Mouse (Mus musculus): ENCODE data around the gene Lpcat1. TPM values are rescaled to one million over a fixed set of nuclear protein-coding genes. Genes with fewer than 3 reads are reported as not detected.

Gene Lpcat1
- polyA plus RNA-seq, 1 experiment from 2014 or later, result 62.3 TPM

GRCm38 (mm10) chr13:73432466-73433149, 34.4 kb upstream of the Lpcat1 start:
- Histone ChIP-seq H3K4me2 (ENCODE audit: low read length) (no peak overlapping the region), H3K27ac (ENCODE audit: low read length) (no peak overlapping the region), H3K9me3 (ENCODE audit: control insufficient read depth, low read length) (no peaks in the 10 kb centered on the region), H3K36me3 (ENCODE audit: control insufficient read depth, insufficient read depth) (no peaks in the 10 kb centered on the region), H3K9ac (replicated peaks; ENCODE audit: low read depth, low read length) (no peak overlapping the region), H3K4me1 (replicated peaks; ENCODE audit: control insufficient read depth, insufficient read depth, low read length) (no peaks in the 10 kb centered on the region), H3K4me3 (replicated peaks; ENCODE audit: low read length) (no peak overlapping the region), H3K27me3 (replicated peaks; ENCODE audit: control insufficient read depth, insufficient read depth, low read length) (no peaks in the 10 kb centered on the region)
- no peak for ATAC-seq
- WGBS, result 75% methylated on average over 7 of the region's 7 CpGs

- Histone ChIP-seq H3K9ac (replicated peaks; ENCODE audit: low read depth, low read length) (no peak overlapping the region), H3K27me3 (replicated peaks; ENCODE audit: control insufficient read depth, insufficient read depth, low read length) (no peaks in the 10 kb centered on the region), H3K4me1 (replicated peaks; ENCODE audit: control insufficient read depth, insufficient read depth, low read length) (no peaks in the 10 kb centered on the region), H3K9me3 (ENCODE audit: control insufficient read depth, low read length) (no peaks in the 10 kb centered on the region), H3K27ac (ENCODE audit: low read length) (no peak overlapping the region), H3K36me3 (ENCODE audit: control insufficient read depth, insufficient read depth) (no peaks in the 10 kb centered on the region), H3K4me2 (ENCODE audit: low read length) (no peak overlapping the region), H3K4me3 (replicated peaks; ENCODE audit: low read length) (no peak overlapping the region)
- no peak for ATAC-seq
- WGBS, result 86% methylated on average over 15 of the region's 15 CpGs
Observed at GRCm38 (mm10) chr13:73433681-73434535, 33.1 kb upstream of the Lpcat1 start.

- Histone ChIP-seq H3K9ac (replicated peaks; ENCODE audit: low read depth, low read length) (no peak overlapping the region), H3K4me2 (ENCODE audit: low read length) (no peak overlapping the region), H3K4me3 (replicated peaks; ENCODE audit: low read length) (no peak overlapping the region), H3K36me3 (ENCODE audit: control insufficient read depth, insufficient read depth) (no peaks in the 10 kb centered on the region), H3K4me1 (replicated peaks; ENCODE audit: control insufficient read depth, insufficient read depth, low read length) (no peaks in the 10 kb centered on the region), H3K9me3 (ENCODE audit: control insufficient read depth, low read length) (no peaks in the 10 kb centered on the region), H3K27ac (ENCODE audit: low read length) (no peak overlapping the region), H3K27me3 (replicated peaks; ENCODE audit: control insufficient read depth, insufficient read depth, low read length) (no peaks in the 10 kb centered on the region)
- ATAC-seq, result no peak
- 90% methylated on average over 5 of the region's 5 CpGs for WGBS
Observed at GRCm38 (mm10) chr13:73434687-73435086, 32.3 kb upstream of the Lpcat1 start.

- Histone ChIP-seq H3K27me3 (replicated peaks; ENCODE audit: control insufficient read depth, insufficient read depth, low read length) (no peaks in the 10 kb centered on the region), H3K9ac (replicated peaks; ENCODE audit: low read depth, low read length) (no peak overlapping the region), H3K27ac (ENCODE audit: low read length) (no peak overlapping the region), H3K9me3 (ENCODE audit: control insufficient read depth, low read length) (no peaks in the 10 kb centered on the region), H3K4me3 (replicated peaks; ENCODE audit: low read length) (no peak overlapping the region), H3K36me3 (ENCODE audit: control insufficient read depth, insufficient read depth) (no peaks in the 10 kb centered on the region), H3K4me1 (replicated peaks; ENCODE audit: control insufficient read depth, insufficient read depth, low read length) (no peaks in the 10 kb centered on the region), H3K4me2 (ENCODE audit: low read length) (no peak overlapping the region)
- 88% methylated on average over 7 of the region's 7 CpGs for WGBS
- no peak for ATAC-seq
Observed at GRCm38 (mm10) chr13:73435662-73436061, 31.3 kb upstream of the Lpcat1 start.

- no peak for ATAC-seq
- H3K36me3 ChIP-seq (ENCODE audit: control insufficient read depth, insufficient read depth), result no peaks in the 10 kb centered on the region
- H3K9ac ChIP-seq (replicated peaks; ENCODE audit: low read depth, low read length), result no peak overlapping the region
- no peaks in the 10 kb centered on the region for H3K9me3 ChIP-seq (ENCODE audit: control insufficient read depth, low read length)
- no peaks in the 10 kb centered on the region for H3K4me1 ChIP-seq (replicated peaks; ENCODE audit: control insufficient read depth, insufficient read depth, low read length)
- no peak overlapping the region for H3K27ac ChIP-seq (ENCODE audit: low read length)
- no peak overlapping the region for H3K4me3 ChIP-seq (replicated peaks; ENCODE audit: low read length)
- WGBS, result 36% methylated on average over 9 of the region's 9 CpGs
- no peak overlapping the region for H3K4me2 ChIP-seq (ENCODE audit: low read length)
- H3K27me3 ChIP-seq (replicated peaks; ENCODE audit: control insufficient read depth, insufficient read depth, low read length), result no peaks in the 10 kb centered on the region
Observed at GRCm38 (mm10) chr13:73439057-73439456, 27.9 kb upstream of the Lpcat1 start.

GRCm38 (mm10) chr13:73441032-73441431, 26.0 kb upstream of the Lpcat1 start:
- Histone ChIP-seq H3K4me3 (replicated peaks; ENCODE audit: low read length) (no peak overlapping the region), H3K27me3 (replicated peaks; ENCODE audit: control insufficient read depth, insufficient read depth, low read length) (no peaks in the 10 kb centered on the region), H3K27ac (ENCODE audit: low read length) (no peak overlapping the region), H3K4me2 (ENCODE audit: low read length) (no peak overlapping the region), H3K4me1 (replicated peaks; ENCODE audit: control insufficient read depth, insufficient read depth, low read length) (peaks cover under 1% of the 10 kb centered on the region; the same call in 1 of the 2 replicates), H3K9me3 (ENCODE audit: control insufficient read depth, low read length) (no peaks in the 10 kb centered on the region), H3K36me3 (ENCODE audit: control insufficient read depth, insufficient read depth) (no peaks in the 10 kb centered on the region), H3K9ac (replicated peaks; ENCODE audit: low read depth, low read length) (no peak overlapping the region)
- 92% methylated on average over 4 of the region's 4 CpGs for WGBS
- ATAC-seq, result no peak

- ATAC-seq, result no peak
- WGBS, result 88% methylated on average over 5 of the region's 5 CpGs
Observed at GRCm38 (mm10) chr13:73441686-73442085, 25.3 kb upstream of the Lpcat1 start.

GRCm38 (mm10) chr13:73442431-73442830, 24.6 kb upstream of the Lpcat1 start:
- Histone ChIP-seq H3K4me3 (replicated peaks; ENCODE audit: low read length) (no peak overlapping the region), H3K4me2 (ENCODE audit: low read length) (no peak overlapping the region), H3K9me3 (ENCODE audit: control insufficient read depth, low read length) (no peaks in the 10 kb centered on the region), H3K27ac (ENCODE audit: low read length) (no peak overlapping the region), H3K4me1 (replicated peaks; ENCODE audit: control insufficient read depth, insufficient read depth, low read length) (peaks cover 11% of the 10 kb centered on the region), H3K27me3 (replicated peaks; ENCODE audit: control insufficient read depth, insufficient read depth, low read length) (no peaks in the 10 kb centered on the region), H3K36me3 (ENCODE audit: control insufficient read depth, insufficient read depth) (no peaks in the 10 kb centered on the region), H3K9ac (replicated peaks; ENCODE audit: low read depth, low read length) (no peak overlapping the region)
- no peak for ATAC-seq
- 88% methylated on average over 5 of the region's 5 CpGs for WGBS

More at GRCm38 (mm10) chr13:73441686-73442085, 25.3 kb upstream of the Lpcat1 start:
- Histone ChIP-seq H3K27me3 (replicated peaks; ENCODE audit: control insufficient read depth, insufficient read depth, low read length) (no peaks in the 10 kb centered on the region), H3K9ac (replicated peaks; ENCODE audit: low read depth, low read length) (no peak overlapping the region), H3K4me2 (ENCODE audit: low read length) (no peak overlapping the region), H3K9me3 (ENCODE audit: control insufficient read depth, low read length) (no peaks in the 10 kb centered on the region), H3K4me1 (replicated peaks; ENCODE audit: control insufficient read depth, insufficient read depth, low read length) (peaks cover 7% of the 10 kb centered on the region), H3K27ac (ENCODE audit: low read length) (no peak overlapping the region), H3K4me3 (replicated peaks; ENCODE audit: low read length) (no peak overlapping the region), H3K36me3 (ENCODE audit: control insufficient read depth, insufficient read depth) (no peaks in the 10 kb centered on the region)

GRCm38 (mm10) chr13:73443093-73443821, 23.7 kb upstream of the Lpcat1 start:
- H3K9me3 ChIP-seq (ENCODE audit: control insufficient read depth, low read length), result no peaks in the 10 kb centered on the region

More at GRCm38 (mm10) chr13:73443093-73443821, 23.7 kb upstream of the Lpcat1 start:
- Histone ChIP-seq H3K4me3 (replicated peaks; ENCODE audit: low read length) (no peak overlapping the region), H3K27me3 (replicated peaks; ENCODE audit: control insufficient read depth, insufficient read depth, low read length) (no peaks in the 10 kb centered on the region), H3K4me1 (replicated peaks; ENCODE audit: control insufficient read depth, insufficient read depth, low read length) (peaks cover 14% of the 10 kb centered on the region), H3K9ac (replicated peaks; ENCODE audit: low read depth, low read length) (no peak overlapping the region), H3K27ac (ENCODE audit: low read length) (no peak overlapping the region), H3K4me2 (ENCODE audit: low read length) (no peak overlapping the region), H3K36me3 (ENCODE audit: control insufficient read depth, insufficient read depth) (no peaks in the 10 kb centered on the region)
- no peak for ATAC-seq
- 87% methylated on average over 4 of the region's 4 CpGs for WGBS

Data from forebrain, embryonic 16.5 days (tissue).